Mouse (Mus musculus) liver, postnatal 0 days (tissue): Measurements from ENCODE around the gene Fbxo42. TPM values are rescaled to one million over a fixed set of nuclear protein-coding genes. Genes with fewer than 3 reads are reported as not detected.
A peak's percentile ranks its signal among the peaks of the same experiment; 100 is the strongest.

Source experiments
- ATAC-seq: fragments of 200-750 bp; cut with Nextera tagmentation; 2 replicates; pipeline ENCODE4 v1.8.0; 2017; ENCODE audit warnings: mild to moderate bottlenecking, moderate library complexity
- DNase-seq: peaks from one replicate; pipeline ENCODE4 v3.0.0-alpha.2; 2016
- H3K27ac ChIP-seq: fragments of 300-500 bp; sonication (generic); 2 replicates; pipeline ENCODE4 v1.5.1; 2014; ENCODE audit warnings: antibody characterized with exemption, moderate library complexity, mild to moderate bottlenecking, low read depth
- H3K27me3 ChIP-seq: fragments of 300-500 bp; sonication (generic); 2 replicates; pipeline ENCODE4 v1.6.1; 2014; ENCODE audit warnings: low read length, control low read depth, mixed read lengths; ENCODE audit not compliant: insufficient read depth
- H3K36me3 ChIP-seq: fragments of 300-500 bp; sonication (generic); replicated peaks from 2 replicates; pipeline ENCODE4 v1.6.1; 2014; ENCODE audit warnings: mild to moderate bottlenecking, control low read depth, low read length, moderate library complexity, mixed read lengths; ENCODE audit not compliant: insufficient read depth
- H3K4me1 ChIP-seq: fragments of 300-500 bp; sonication (generic); 2 replicates; pipeline ENCODE4 v1.6.1; 2014; ENCODE audit warnings: antibody characterized with exemption, mild to moderate bottlenecking, control low read depth; ENCODE audit not compliant: insufficient read depth
- H3K4me2 ChIP-seq: fragments of 300-500 bp; sonication (generic); 2 replicates; pipeline ENCODE4 v1.6.1; 2014; ENCODE audit warnings: low read depth, mild to moderate bottlenecking, low read length, moderate library complexity, mixed read lengths
- H3K4me3 ChIP-seq: fragments of 300-500 bp; sonication (generic); 2 replicates; pipeline ENCODE4 v1.5.1; 2014; ENCODE audit warnings: low read depth, low read length
- H3K9ac ChIP-seq: fragments of 300-500 bp; sonication (generic); replicated peaks from 2 replicates; pipeline ENCODE4 v1.6.1; 2014; ENCODE audit warnings: mild to moderate bottlenecking, moderate library complexity
- H3K9me3 ChIP-seq: fragments of 300-500 bp; sonication (generic); 2 replicates; pipeline ENCODE4 v1.6.1; 2016; ENCODE audit warnings: mild to moderate bottlenecking, control low read depth, low read length, mixed read lengths
- CTCF ChIP-seq: sonication (generic); IDR thresholded peaks from 2 replicates; pipeline ENCODE4 v1.5.1; 2016; ENCODE audit warnings: antibody characterized with exemption, low read depth
- EP300 ChIP-seq: IDR thresholded peaks from 2 replicates; pipeline ENCODE4 v1.6.1; 2016; ENCODE audit warnings: antibody characterized with exemption, low read depth, mild to moderate bottlenecking
- WGBS: fragments of 180-500 bp; shearing (Covaris S2); extraction: QIAGEN DNeasy Blood & Tissue Kit; methylation state at CpG from one replicate; pipeline ENCODE4 v1.1.7; 2014; ENCODE audit not compliant: insufficient replicate concordance; 5-methylcytosine and 5-hydroxymethylcytosine counted together
- polyA plus RNA-seq: library from polyadenylated mRNA; unstranded; fragments of >200 nt; fragmentation: Nextera tagmentation; extraction: Ambion mirVana; gene quantifications from 2 replicates; pipeline ENCODE4 v1.2.1, GENCODE M21; 2015

Gene Fbxo42
- polyA plus RNA-seq, 1 experiment from 2014 or later: 11.7 TPM

GRCm38 (mm10) chr4:141200906-141201305 is 53.2 kb downstream of the Fbxo42 start:
- no peak for DNase-seq
- Histone ChIP-seq H3K27me3 (no peaks in the 10 kb centered on the region), H3K9ac (no peak overlapping the region), H3K36me3 (peaks cover 69% of the 10 kb centered on the region), H3K4me3 (no peak overlapping the region), H3K27ac (no peak overlapping the region), H3K9me3 (no peaks in the 10 kb centered on the region), H3K4me1 (no peaks in the 10 kb centered on the region), H3K4me2 (no peak overlapping the region)
- WGBS: 53% methylated on average over 11 of the region's 11 CpGs
- no peak for ATAC-seq
- 0 out of 2 replicates have a peak, but pooled peaks have one; percentile 7 for TF ChIP-seq CTCF
- no peak for TF ChIP-seq EP300

DNA sequence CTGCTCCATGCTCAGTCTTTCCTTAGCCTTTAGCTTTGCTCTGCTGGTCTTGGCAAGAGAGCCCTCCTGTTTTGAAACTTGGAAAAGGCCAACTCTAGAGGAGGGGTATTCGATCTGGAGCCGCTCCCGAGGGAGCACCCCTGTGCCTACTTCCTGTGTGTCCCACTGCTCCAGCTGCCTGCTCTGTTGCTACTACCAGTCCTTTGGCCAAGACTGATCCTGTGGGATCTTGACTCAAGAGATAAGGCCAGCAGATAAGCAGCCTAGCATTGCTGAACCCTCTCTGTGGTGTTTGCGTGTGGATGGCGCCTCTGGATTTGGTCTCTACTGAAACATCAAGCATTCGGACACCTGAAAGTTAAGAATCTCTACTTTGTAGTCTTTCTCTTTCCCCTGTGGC is 54.5 kb downstream of the Fbxo42 start:
- no peak overlapping the region for H3K4me3 ChIP-seq

DNA sequence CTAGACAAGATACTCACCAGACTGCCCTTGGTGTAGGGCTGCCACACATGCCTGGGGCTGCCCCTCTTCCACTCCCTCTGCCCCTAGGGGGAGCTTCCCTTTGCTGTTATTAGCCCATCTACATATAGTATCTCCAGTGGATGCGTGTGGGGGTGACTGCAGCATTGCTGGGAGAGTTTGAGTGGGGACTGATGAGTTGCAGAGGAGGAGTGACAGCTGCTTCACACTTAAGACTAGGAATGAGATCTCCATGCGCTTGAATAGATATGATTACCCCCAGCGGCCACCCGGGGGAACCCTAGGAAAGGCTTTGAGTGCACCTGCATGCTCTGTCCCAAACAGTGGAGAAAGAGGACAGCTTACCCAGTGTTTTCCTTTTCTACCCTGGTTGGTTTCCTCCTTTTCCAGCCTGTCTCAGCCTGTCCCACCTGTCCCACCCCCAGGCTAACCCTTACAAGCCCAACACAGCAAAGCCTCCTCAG is 56.9 kb downstream of the Fbxo42 start:
- no peak for TF ChIP-seq EP300
- peak; percentile 48 for TF ChIP-seq CTCF
- H3K36me3 ChIP-seq: peaks cover 35% of the 10 kb centered on the region
- peak; percentile 12; the same call in 1 of the 2 replicates for ATAC-seq
- no peak overlapping the region for H3K4me3 ChIP-seq
- no peaks in the 10 kb centered on the region for H3K27me3 ChIP-seq
- H3K4me1 ChIP-seq: no peaks in the 10 kb centered on the region
- H3K27ac ChIP-seq: no peak overlapping the region
- no peak for DNase-seq
- no peak overlapping the region for H3K9ac ChIP-seq
- WGBS: 78% methylated on average over 4 of the region's 4 CpGs
- no peaks in the 10 kb centered on the region for H3K9me3 ChIP-seq
- no peak overlapping the region for H3K4me2 ChIP-seq

More for the DNA sequence above, 54.5 kb downstream of the Fbxo42 start:
- no peak for ATAC-seq
- H3K4me2 ChIP-seq: no peak overlapping the region
- H3K4me1 ChIP-seq: no peaks in the 10 kb centered on the region
- WGBS: 88% methylated on average over 6 of the region's 6 CpGs
- no peaks in the 10 kb centered on the region for H3K9me3 ChIP-seq
- no peak overlapping the region for H3K9ac ChIP-seq
- H3K27ac ChIP-seq: no peak overlapping the region
- DNase-seq: no peak
- no peaks in the 10 kb centered on the region for H3K27me3 ChIP-seq
- H3K36me3 ChIP-seq: peaks cover 60% of the 10 kb centered on the region
- TF ChIP-seq CTCF (no peak), EP300 (no peak)

- H3K9ac ChIP-seq: no peak overlapping the region
- no peak overlapping the region for H3K27ac ChIP-seq
- DNase-seq (no peak), ATAC-seq (peak; percentile 55)
- H3K36me3 ChIP-seq: peaks cover 13% of the 10 kb centered on the region; the same call in 1 of the 2 replicates
- no peak overlapping the region for H3K4me3 ChIP-seq
- no peaks in the 10 kb centered on the region for H3K27me3 ChIP-seq
- 77% methylated on average over 5 of the region's 5 CpGs for WGBS
- H3K9me3 ChIP-seq: no peaks in the 10 kb centered on the region
- 0 out of 2 replicates have a peak, but pooled peaks cover 4% of the 10 kb centered on the region for H3K4me1 ChIP-seq
- H3K4me2 ChIP-seq: no peak overlapping the region
- TF ChIP-seq EP300: no peak
- TF ChIP-seq CTCF: no peak
These were observed 59.4 kb downstream of the Fbxo42 start for GRCm38 (mm10) chr4:141207081-141207480.

- H3K4me1 ChIP-seq: peaks cover 12% of the 10 kb centered on the region
- peaks cover 3% of the 10 kb centered on the region; the same call in 1 of the 2 replicates for H3K36me3 ChIP-seq
- H3K9ac ChIP-seq: peak overlapping the region; percentile 45
- 62% methylated on average over 14 of the region's 14 CpGs for WGBS
- DNase-seq: no peak
- TF ChIP-seq EP300 (no peak), CTCF (no peak)
- peak overlapping the region; percentile 77 for H3K27ac ChIP-seq
- peak; percentile 67 for ATAC-seq
- H3K4me3 ChIP-seq: peak overlapping the region; percentile 38
- H3K27me3 ChIP-seq: no peaks in the 10 kb centered on the region
- peak overlapping the region; percentile 58 for H3K4me2 ChIP-seq
- no peaks in the 10 kb centered on the region for H3K9me3 ChIP-seq
These were observed 63.0 kb downstream of the Fbxo42 start for GRCm38 (mm10) chr4:141210524-141211219.

GRCm38 (mm10) chr4:141211646-141212045 is 63.9 kb downstream of the Fbxo42 start:
- TF ChIP-seq EP300: no peak
- Histone ChIP-seq H3K27ac (no peak overlapping the region), H3K36me3 (peaks cover 3% of the 10 kb centered on the region; the same call in 1 of the 2 replicates), H3K9me3 (no peaks in the 10 kb centered on the region), H3K4me1 (peaks cover 12% of the 10 kb centered on the region), H3K27me3 (no peaks in the 10 kb centered on the region), H3K9ac (no peak overlapping the region), H3K4me2 (no peak overlapping the region), H3K4me3 (no peak overlapping the region)
- ATAC-seq: no peak
- 88% methylated on average over 4 of the region's 4 CpGs for WGBS
- no peak for DNase-seq
